Mouse (Mus musculus): ENCODE data around the gene Baiap2l1.

- TF ChIP-seq POLR2A (IDR thresholded peaks at IDR 0.05; ENCODE audit: extremely low read depth, insufficient read depth, low read length), result no peak
- no peak for TF ChIP-seq CTCF (IDR thresholded peaks at IDR 0.05; ENCODE audit: extremely low read depth, insufficient read depth, low read length)
Measured at GRCm38 (mm10) chr5:144295357-144295756, 62.6 kb downstream of the Baiap2l1 start.
